Mouse (Mus musculus) hindbrain, embryonic 10.5 days (tissue): ENCODE measurements around the gene Lnx2. TPM values are rescaled to one million over a fixed set of nuclear protein-coding genes. Genes with fewer than 3 reads are reported as not detected.

Experiments
- DNase-seq: peaks from one replicate; pipeline ENCODE4 v3.0.0-alpha.2; 2017; ENCODE audit warnings: low spot score
- H3K27ac ChIP-seq: fragments of 300-500 bp; sonication (generic); 2 replicates; pipeline ENCODE4 v1.5.1; 2016; ENCODE audit warnings: mild to moderate bottlenecking, moderate library complexity
- H3K27me3 ChIP-seq: fragments of 300-500 bp; sonication (generic); 2 replicates; pipeline ENCODE4 v1.6.1; 2016; ENCODE audit warnings: mild to moderate bottlenecking; ENCODE audit not compliant: poor library complexity, insufficient read depth, severe bottlenecking
- H3K36me3 ChIP-seq: fragments of 300-500 bp; sonication (generic); 2 replicates; pipeline ENCODE4 v1.6.1; 2016; ENCODE audit warnings: mild to moderate bottlenecking, moderate library complexity
- H3K4me1 ChIP-seq: fragments of 300-500 bp; sonication (generic); replicated peaks from 2 replicates; pipeline ENCODE4 v1.6.1; 2016; ENCODE audit warnings: mild to moderate bottlenecking
- H3K4me3 ChIP-seq: fragments of 300-500 bp; sonication (generic); 2 replicates; pipeline ENCODE4 v1.5.1; 2016; ENCODE audit warnings: mild to moderate bottlenecking, moderate library complexity
- H3K9me3 ChIP-seq: fragments of 300-500 bp; sonication (generic); 2 replicates; pipeline ENCODE4 v1.6.1; 2016; ENCODE audit warnings: mild to moderate bottlenecking, moderate library complexity
- WGBS: fragments of 180-500 bp; shearing (Covaris S2); methylation state at CpG from one replicate; pipeline ENCODE4 v1.1.7; 2016; 5-methylcytosine and 5-hydroxymethylcytosine counted together
- polyA plus RNA-seq: library from polyadenylated mRNA; unstranded; fragments of >200 nt; fragmentation: Nextera tagmentation; extraction: Ambion mirVana; gene quantifications from 2 replicates; pipeline ENCODE4 v1.2.1, GENCODE M21; 2016

The Lnx2 gene
- 8.2 and 8.4 TPM in 2 replicates for polyA plus RNA-seq

- peak within 1 kb of the TSS; percentile 91 for H3K27ac ChIP-seq
- no peaks in the 10 kb centered on the region for H3K9me3 ChIP-seq
- WGBS, result under 1% methylated on average over 65 of the region's 65 CpGs
- H3K27me3 ChIP-seq, result no peaks in the 10 kb centered on the region; the same call in 1 of the 2 replicates
- peak within 1 kb of the TSS; percentile 91 for H3K4me3 ChIP-seq
- DNase-seq, result peak; percentile 98
- H3K4me1 ChIP-seq, result peaks cover 33% of the 10 kb centered on the region
- peaks cover 21% of the 10 kb centered on the region for H3K36me3 ChIP-seq
Measured at GRCm38 (mm10) chr5:147076026-147076798, at the start of gene Lnx2. TSS of gene Lnx2 (minus strand) at chr5:147076586.

- H3K27me3 ChIP-seq, result peaks cover 33% of the 10 kb centered on the region
- no peak overlapping the region for H3K4me3 ChIP-seq
- 90% methylated on average over 13 of the region's 13 CpGs for WGBS
- H3K27ac ChIP-seq, result no peak overlapping the region
- peaks cover 16% of the 10 kb centered on the region for H3K9me3 ChIP-seq
- no peak for DNase-seq
- H3K36me3 ChIP-seq, result no peaks in the 10 kb centered on the region
- peaks cover 8% of the 10 kb centered on the region for H3K4me1 ChIP-seq
Measured at GRCm38 (mm10) chr5:147125542-147126185, 49.3 kb upstream of the Lnx2 start.

GRCm38 (mm10) chr5:147124794-147125193 is 48.4 kb upstream of the Lnx2 start:
- peaks cover 8% of the 10 kb centered on the region for H3K4me1 ChIP-seq
- H3K27me3 ChIP-seq, result peaks cover 30% of the 10 kb centered on the region
- WGBS, result 68% methylated on average over 9 of the region's 9 CpGs
- peaks cover 17% of the 10 kb centered on the region for H3K9me3 ChIP-seq
- no peaks in the 10 kb centered on the region for H3K36me3 ChIP-seq
- H3K27ac ChIP-seq, result no peak overlapping the region
- no peak for DNase-seq
- no peak overlapping the region for H3K4me3 ChIP-seq

- DNase-seq, result peak; percentile 14
- 90% methylated on average over 4 of the region's 4 CpGs for WGBS
- H3K27ac ChIP-seq, result no peak overlapping the region
- H3K4me3 ChIP-seq, result no peak overlapping the region
- H3K9me3 ChIP-seq, result peaks cover 9% of the 10 kb centered on the region
- H3K4me1 ChIP-seq, result peaks cover 8% of the 10 kb centered on the region
- no peaks in the 10 kb centered on the region for H3K36me3 ChIP-seq
- H3K27me3 ChIP-seq, result peaks cover 26% of the 10 kb centered on the region
Measured at GRCm38 (mm10) chr5:147121146-147121545, 44.8 kb upstream of the Lnx2 start.

GRCm38 (mm10) chr5:147117027-147117426 is 40.6 kb upstream of the Lnx2 start:
- peaks cover 16% of the 10 kb centered on the region for H3K9me3 ChIP-seq
- peak overlapping the region; percentile 47; the same call in 1 of the 2 replicates for H3K27ac ChIP-seq
- peaks cover 19% of the 10 kb centered on the region for H3K36me3 ChIP-seq
- no peak overlapping the region for H3K4me3 ChIP-seq
- no peaks in the 10 kb centered on the region for H3K27me3 ChIP-seq
- 23% methylated on average over 6 of the region's 6 CpGs for WGBS
- DNase-seq, result no peak
- H3K4me1 ChIP-seq, result no peaks in the 10 kb centered on the region

GRCm38 (mm10) chr5:147115631-147116030 is 39.2 kb upstream of the Lnx2 start:
- H3K27ac ChIP-seq, result no peak overlapping the region
- no peak overlapping the region for H3K4me3 ChIP-seq
- no peak for DNase-seq
- peaks cover 29% of the 10 kb centered on the region for H3K36me3 ChIP-seq
- 94% methylated on average over 4 of the region's 4 CpGs for WGBS
- H3K27me3 ChIP-seq, result no peaks in the 10 kb centered on the region
- H3K9me3 ChIP-seq, result peaks cover 9% of the 10 kb centered on the region
- no peaks in the 10 kb centered on the region for H3K4me1 ChIP-seq

GRCm38 (mm10) chr5:147114738-147115137 is 38.4 kb upstream of the Lnx2 start:
- H3K27me3 ChIP-seq, result no peaks in the 10 kb centered on the region
- DNase-seq, result no peak
- H3K27ac ChIP-seq, result no peak overlapping the region
- H3K4me1 ChIP-seq, result no peaks in the 10 kb centered on the region
- H3K4me3 ChIP-seq, result no peak overlapping the region
- WGBS, result 77% methylated on average over 7 of the region's 7 CpGs
- H3K9me3 ChIP-seq, result peaks cover 8% of the 10 kb centered on the region
- peaks cover 37% of the 10 kb centered on the region for H3K36me3 ChIP-seq

GRCm38 (mm10) chr5:147108861-147109591 is 32.6 kb upstream of the Lnx2 start:
- no peaks in the 10 kb centered on the region for H3K27me3 ChIP-seq
- H3K9me3 ChIP-seq, result peaks cover 5% of the 10 kb centered on the region; the same call in 1 of the 2 replicates
- peaks cover 91% of the 10 kb centered on the region for H3K36me3 ChIP-seq
- no peak overlapping the region for H3K27ac ChIP-seq
- WGBS, result 86% methylated on average over 13 of the region's 13 CpGs
- DNase-seq, result no peak
- no peak overlapping the region for H3K4me3 ChIP-seq
- H3K4me1 ChIP-seq, result 0 out of 2 replicates have a peak, but pooled peaks cover 4% of the 10 kb centered on the region

GRCm38 (mm10) chr5:147107276-147107675 is 30.9 kb upstream of the Lnx2 start:
- H3K36me3 ChIP-seq, result peaks cover 93% of the 10 kb centered on the region
- no peak for DNase-seq
- 0 out of 2 replicates have a peak, but pooled peaks cover 8% of the 10 kb centered on the region for H3K4me1 ChIP-seq
- H3K9me3 ChIP-seq, result 0 out of 2 replicates have a peak, but pooled peaks cover 4% of the 10 kb centered on the region
- no peak overlapping the region for H3K27ac ChIP-seq
- WGBS, result 91% methylated on average over 3 of the region's 3 CpGs
- no peaks in the 10 kb centered on the region for H3K27me3 ChIP-seq
- H3K4me3 ChIP-seq, result no peak overlapping the region

- 80% methylated on average over 6 of the region's 6 CpGs for WGBS
- Histone ChIP-seq H3K9me3 (no peaks in the 10 kb centered on the region), H3K36me3 (peaks cover 81% of the 10 kb centered on the region), H3K27ac (no peak overlapping the region), H3K27me3 (no peaks in the 10 kb centered on the region), H3K4me1 (0 out of 2 replicates have a peak, but pooled peaks cover 5% of the 10 kb centered on the region), H3K4me3 (no peak overlapping the region)
- no peak for DNase-seq
Measured at GRCm38 (mm10) chr5:147102295-147102694, 25.9 kb upstream of the Lnx2 start.

GRCm38 (mm10) chr5:147100180-147100579 is 23.8 kb upstream of the Lnx2 start:
- no peaks in the 10 kb centered on the region for H3K9me3 ChIP-seq
- DNase-seq, result no peak
- no peak overlapping the region for H3K4me3 ChIP-seq
- WGBS, result 89% methylated on average over 2 of the region's 2 CpGs
- H3K4me1 ChIP-seq, result 0 out of 2 replicates have a peak, but pooled peaks cover 5% of the 10 kb centered on the region
- no peaks in the 10 kb centered on the region for H3K27me3 ChIP-seq
- H3K27ac ChIP-seq, result no peak overlapping the region
- peaks cover 81% of the 10 kb centered on the region for H3K36me3 ChIP-seq

GRCm38 (mm10) chr5:147098667-147099066 is 22.3 kb upstream of the Lnx2 start:
- no peak for DNase-seq
- Histone ChIP-seq H3K4me3 (no peak overlapping the region), H3K27me3 (no peaks in the 10 kb centered on the region), H3K4me1 (no peaks in the 10 kb centered on the region), H3K9me3 (no peaks in the 10 kb centered on the region), H3K36me3 (peaks cover 75% of the 10 kb centered on the region), H3K27ac (no peak overlapping the region)
- WGBS, result 86% methylated on average over 7 of the region's 7 CpGs
